Mouse (Mus musculus): ENCODE data around the gene Mei1.
"Not testable (repeated sequence)": the region's sequence is repeated elsewhere in the genome, so short reads cannot be mapped to it uniquely, and the experiment has no call there.

Mei1 gene

DNA sequence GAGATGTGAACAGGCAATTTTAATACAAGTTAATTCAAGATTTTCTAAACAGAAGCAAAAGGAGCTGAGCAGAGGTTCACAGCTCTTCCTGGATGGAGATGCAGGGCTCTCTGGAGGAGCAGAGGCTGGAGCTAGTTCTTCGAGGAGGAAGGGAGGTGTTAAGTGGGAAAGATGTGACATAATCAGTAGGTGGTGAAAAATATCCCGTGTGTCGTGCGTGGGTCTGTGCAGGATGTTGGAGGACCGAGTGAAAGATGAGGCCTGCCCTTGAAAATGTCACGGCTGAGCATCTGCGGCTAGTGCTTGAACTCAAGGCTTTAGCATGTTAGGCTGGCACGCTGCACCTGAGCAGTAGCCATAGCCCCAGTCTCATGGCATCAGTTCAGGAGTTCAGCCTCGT lies 15.8 kb downstream of the Mei1 start:
- no peak for DNase-seq (ENCODE audit: low spot score)

DNA sequence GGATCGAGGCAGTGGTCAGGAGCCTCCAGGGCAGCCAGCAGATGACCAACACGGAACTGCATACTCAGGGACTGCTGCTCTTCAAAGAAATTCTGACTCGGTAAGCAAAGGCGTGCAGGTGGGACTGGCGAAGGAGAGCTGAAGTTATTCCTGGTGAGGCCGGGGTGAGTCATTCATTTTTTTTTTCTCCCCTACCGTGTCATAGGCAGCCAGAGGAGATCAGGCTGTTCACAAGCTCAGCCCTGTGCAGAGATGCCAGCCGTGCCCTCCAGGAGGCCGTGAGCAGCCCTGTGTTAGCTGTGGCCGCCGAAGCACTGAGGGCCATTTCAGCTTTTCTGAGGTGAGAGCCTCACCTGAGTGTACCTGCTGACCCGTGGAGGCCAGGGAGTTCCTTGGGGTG lies 16.3 kb downstream of the Mei1 start:
- no peak for DNase-seq (ENCODE audit: low spot score)

DNA sequence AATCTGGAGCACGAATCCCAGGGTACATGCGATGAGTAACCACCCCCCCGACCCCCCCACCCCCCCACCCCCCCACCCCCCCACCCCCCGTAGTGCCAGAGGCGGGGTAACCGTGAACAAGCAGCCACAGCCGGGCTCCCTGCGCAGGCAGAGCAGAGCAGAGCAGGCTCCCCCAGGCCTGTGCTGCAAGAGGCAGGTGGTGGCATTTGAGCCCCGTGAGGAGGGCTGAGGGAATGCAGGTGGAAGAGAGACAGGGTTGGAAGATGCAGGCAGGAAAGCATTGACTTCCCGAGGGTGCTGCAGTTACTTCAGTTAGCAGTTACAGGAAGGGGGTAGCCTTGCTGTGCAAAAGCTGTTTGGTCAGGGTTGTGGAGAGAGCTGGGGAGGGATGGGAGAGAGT lies 17.5 kb downstream of the Mei1 start:
- no peak for DNase-seq (ENCODE audit: low spot score)

DNA sequence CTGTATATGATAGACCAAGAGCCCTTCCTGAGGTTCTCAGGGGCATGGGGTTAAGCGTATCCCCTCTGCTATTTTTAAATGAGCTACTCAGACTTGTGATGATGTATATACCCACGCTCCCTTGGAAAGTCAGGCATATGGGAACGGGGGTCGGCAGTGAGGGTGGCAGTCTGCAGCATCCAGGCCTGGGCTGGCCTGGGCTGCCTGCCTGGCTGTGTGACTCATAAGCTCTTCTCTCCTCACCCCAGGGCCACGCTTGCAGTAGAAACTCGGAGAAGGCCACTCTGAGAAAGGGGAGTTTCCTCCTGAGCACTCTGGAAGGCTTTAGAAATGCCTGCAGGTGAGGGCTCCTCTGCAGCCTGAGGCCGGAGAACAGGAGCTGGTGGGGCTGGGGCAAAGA lies 21.3 kb downstream of the Mei1 start:
- DNase-seq (ENCODE audit: low spot score): no peak

DNA sequence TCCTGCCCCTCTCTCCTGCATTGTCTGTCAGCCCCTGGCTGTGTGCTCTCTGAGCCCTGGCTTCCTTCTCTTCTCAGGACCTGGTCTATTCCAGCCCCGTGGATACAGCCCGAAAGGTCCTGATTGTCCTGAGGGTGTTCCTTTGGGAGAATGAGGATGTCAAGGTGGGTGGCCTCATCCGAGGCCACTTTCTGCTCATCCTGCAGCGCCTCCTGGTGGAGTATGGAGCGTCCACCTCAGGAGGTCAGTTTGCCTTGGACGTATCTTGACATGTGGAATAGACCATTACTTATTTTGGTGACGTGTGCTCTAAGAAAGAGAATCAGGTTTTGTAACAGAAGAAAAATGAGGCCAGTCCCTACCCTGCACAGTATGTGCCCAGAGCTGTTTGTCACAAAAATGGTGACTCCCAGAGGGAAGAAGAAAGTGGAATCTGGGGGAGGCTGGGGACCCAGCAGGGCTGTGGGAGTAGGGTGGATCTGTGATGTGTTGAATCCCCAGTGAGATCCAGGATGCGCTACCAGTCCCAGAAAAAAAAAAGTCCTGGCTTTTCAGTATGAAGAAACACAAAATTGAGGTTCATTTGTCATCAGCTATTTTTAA lies 37.3 kb downstream of the Mei1 start:
- DNase-seq (ENCODE audit: low spot score): peak; percentile 18

DNA sequence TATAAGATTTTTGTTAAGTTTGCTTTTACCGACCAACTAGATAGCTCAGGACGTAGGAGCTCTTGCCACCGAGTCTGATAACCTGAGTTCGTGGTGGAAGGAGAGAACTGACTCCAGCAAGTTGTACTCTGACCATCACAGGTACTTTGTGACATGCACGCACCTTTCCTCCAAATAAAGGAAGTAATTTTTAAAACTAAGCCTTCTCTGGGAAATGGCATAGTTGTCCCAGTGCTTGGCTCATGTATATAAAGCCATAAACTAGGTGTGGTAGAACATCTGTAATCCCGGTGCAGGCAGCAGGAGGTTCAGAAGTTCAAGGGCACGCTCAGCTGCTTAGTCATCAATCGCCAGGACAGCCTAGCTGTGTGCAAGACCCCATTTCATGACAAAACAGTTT lies 50.7 kb downstream of the Mei1 start:
- DNase-seq (ENCODE audit: low spot score): no peak

DNA sequence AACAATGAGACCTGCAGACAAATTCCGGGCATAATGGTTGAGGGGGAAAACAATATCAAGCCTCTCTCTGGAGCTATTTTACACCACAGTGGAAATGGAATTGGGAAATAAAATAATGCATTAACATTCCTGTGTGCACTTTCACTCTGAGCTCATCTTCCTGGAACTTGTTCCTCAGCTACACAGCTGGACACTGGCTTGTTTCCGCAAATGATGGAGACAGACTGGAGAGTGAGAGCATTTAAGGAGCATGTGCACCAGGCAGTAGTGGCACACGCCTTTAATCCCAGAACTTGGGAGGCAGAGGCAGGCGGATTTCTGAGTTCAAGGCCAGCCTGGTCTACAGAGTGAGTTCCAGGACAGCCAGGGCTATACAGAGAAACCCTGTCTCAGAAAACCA lies 56.9 kb downstream of the Mei1 start:
- DNase-seq (ENCODE audit: low spot score): not testable (repeated sequence)

DNA sequence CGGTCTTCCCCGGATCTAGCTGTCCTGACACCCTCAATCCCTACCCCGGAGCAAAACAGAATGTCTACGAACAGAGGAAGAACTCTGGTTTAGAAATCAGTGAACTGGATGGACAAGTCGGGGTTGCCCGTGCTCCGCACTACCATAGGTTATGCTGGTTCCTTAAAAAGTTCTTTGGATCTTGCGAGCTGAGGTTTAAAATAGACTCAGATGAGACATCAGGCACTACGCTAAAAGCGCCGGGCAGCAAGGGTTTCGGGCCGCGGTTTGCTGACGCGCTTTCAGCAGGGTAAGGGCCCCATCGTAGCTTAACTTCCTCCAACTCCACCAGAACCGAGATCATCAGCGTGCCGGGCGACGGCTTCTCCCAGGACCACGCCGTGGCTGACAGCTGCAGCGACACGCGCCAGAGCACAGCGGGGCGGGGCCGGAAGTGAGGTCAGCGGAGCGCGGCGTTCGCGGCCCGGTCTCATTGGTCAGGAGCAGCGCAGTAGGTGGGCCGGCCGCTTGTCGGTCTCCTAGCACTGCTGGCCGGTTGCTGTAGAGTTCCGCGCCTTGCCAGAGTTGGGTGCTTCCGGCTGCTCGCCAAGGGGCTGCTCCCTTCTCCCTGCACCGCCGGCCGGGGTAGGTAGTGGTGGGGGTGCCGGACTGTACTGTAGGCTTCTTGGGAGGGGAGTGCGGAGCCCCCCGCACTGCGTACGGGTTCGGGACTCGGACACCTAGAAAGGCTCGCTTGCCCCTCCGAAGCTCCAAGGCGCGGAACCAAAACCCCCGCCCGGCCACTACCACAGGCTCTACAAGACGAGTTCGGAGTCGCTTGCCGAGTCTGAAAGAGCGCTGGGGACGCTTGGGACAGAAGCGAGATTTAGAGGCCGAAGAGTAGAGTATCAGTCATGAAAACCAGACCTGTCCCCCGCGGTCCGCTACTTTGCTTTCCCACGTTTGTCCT lies 57.9 kb downstream of the Mei1 start, which contains the start of gene Ccdc134:
TSS of gene Ccdc134 (plus strand) at position 497 of the 949 bp plus-strand sequence.
- DNase-seq (ENCODE audit: low spot score): peak; percentile 92

DNA sequence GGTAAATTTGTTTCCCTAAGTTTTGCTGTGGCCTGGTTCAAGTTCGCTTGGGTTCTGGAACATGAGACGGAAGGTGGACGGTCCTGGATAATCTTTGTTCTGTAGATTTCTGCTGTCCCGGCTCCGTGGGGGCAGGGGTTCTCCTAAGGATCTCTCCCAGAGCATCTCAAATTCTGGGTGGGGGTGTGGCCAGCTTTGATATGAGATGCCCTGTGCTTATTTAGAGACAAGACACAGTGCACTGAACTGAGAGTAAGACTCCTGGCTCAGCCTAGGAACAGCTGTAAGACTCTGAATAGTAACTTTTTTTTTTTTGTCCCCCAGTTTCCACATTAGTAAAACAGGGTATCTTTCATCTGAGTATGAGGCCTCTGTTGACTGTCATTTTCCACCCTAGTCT lies 58.6 kb downstream of the Mei1 start:
- DNase-seq (ENCODE audit: low spot score): no peak

DNA sequence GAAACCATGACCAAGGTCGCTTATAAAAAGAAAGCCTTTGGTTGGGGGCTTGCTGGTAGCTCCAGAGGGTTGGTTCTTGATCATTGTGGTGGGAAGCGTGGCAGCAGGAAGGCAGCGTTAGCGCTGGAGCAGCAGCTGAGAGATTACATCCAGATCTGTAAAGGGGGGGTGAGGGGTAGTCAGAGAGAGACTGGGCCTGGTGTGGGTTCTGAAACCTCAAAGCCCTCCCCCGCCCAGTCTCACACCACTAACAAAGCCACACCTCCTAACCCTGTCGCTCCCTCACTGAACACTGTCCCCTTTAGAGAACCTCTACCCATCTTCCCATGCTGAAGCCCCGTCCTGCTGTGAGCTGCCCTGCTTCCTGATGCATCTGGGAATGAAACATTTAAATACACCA lies 60.8 kb downstream of the Mei1 start:
- DNase-seq (ENCODE audit: low spot score): no peak

DNA sequence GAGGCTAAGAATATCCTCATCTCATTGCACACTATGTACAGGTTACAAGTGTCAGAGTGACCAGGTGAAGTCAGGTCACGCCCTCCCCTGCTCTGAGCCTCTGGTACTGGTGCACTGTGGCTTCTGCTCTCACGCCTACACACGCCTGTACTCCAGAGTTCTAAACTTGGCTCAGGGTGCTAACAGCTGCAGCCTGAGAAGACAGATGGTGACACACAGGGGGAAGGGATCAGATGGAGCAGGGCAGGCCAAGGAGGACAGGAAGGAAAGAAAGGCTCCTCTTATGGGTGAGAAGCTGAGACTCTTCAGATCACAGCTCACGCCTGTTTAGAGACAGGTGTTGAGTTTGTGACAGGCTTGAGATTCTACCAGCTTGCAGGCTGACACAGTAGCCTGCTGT lies 65.6 kb downstream of the Mei1 start:
- DNase-seq (ENCODE audit: low spot score): no peak

DNA sequence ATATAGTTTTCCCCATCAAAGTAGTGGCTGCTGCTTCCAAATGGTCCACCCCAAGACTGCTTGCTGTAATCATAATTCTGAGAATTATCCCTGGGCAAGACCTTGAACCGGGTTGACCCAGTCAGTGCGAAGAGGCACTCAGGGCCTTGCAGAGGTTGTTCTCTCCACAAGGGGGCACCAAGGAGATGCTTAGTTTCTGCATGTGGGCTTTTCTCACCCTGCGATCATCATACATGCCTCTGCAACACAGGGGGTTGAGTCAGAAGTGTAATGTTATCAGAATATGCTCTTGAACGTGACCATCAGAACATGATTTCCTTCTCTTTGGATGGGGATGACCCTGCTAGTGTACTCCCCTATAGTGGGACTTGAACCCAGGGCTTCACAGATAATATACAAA lies 68.8 kb downstream of the Mei1 start:
- DNase-seq (ENCODE audit: low spot score): peak; percentile 71

DNA sequence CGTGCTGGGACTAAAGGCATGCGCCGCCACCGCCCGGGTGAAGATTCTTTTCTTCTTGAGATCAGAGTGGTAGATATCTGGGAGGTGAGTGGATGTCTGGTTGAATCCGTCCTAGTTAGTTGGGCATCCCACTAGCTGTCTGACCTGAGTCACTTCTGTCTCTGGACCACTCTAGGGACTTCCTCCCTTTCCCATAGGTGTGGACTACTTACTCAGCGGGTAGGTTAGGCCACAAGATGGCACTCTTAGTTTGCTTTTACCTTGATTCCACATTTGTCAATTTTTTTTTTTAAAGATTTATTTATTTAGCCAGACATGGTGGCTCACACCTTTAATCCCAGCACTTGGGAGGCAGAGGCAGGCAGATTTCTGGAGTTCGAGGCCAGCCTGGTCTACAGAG lies 69.4 kb downstream of the Mei1 start:
- no peak for DNase-seq (ENCODE audit: low spot score)

DNA sequence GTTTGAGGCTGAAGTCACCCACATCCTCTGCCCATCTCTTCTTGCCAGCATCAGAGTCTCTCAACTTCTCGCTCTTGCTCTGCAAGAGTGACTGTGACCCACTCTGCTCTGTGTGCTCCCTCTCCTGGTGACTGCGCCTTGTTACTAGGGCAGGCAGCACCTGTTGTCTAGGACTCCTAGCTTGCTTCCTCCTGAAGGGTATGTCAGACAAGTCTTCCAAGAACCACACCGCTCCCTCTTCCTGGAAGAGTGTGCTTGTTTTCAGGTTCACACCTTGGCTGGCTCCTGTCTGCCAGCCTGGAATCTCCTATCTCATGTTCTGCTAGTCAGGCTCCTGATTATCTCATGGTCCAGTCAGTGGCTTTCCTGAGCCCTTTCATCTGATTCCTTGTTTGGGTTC lies 70.6 kb downstream of the Mei1 start:
- no peak for DNase-seq (ENCODE audit: low spot score)

DNA sequence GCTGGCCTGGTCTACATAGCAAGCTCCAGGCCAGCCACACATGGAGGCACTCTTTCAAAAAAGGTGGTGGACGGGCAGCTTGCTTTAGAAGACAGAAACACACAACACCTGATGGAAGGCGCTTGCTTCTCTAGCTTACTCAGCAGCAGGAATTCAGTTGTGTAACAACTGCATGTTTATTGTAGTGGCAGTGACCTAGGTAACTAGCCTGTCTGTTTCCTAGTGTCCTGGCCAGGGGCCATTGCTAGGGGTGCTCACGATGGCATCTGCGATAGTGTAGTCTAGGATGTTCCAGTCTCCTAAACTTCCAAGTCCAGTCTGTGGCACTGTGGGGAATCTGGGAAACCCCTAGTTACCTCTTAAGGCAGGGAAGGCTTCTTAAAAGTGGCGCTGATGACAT lies 74.4 kb downstream of the Mei1 start:
- no peak for DNase-seq (ENCODE audit: low spot score)

DNA sequence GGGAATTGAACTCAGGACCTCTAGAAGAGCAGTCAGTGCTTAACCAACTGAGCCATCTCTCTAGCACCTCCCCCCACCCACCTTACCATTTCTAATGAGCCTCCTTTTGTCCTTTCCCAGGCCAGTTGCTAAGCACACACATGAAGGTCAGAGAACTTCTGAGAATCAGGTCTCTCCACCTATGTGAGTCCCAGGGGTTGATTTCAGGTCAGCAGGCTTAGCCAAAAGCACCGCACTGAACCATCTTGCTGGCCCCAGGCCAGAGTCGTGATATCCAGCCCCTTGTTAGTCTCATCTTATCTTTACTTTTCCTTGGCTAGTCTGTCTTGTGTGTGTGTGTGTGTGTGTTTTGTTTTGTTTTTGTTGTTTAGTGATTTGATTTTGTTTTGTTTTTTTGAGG lies 75.6 kb downstream of the Mei1 start:
- no peak for DNase-seq (ENCODE audit: low spot score)

DNA sequence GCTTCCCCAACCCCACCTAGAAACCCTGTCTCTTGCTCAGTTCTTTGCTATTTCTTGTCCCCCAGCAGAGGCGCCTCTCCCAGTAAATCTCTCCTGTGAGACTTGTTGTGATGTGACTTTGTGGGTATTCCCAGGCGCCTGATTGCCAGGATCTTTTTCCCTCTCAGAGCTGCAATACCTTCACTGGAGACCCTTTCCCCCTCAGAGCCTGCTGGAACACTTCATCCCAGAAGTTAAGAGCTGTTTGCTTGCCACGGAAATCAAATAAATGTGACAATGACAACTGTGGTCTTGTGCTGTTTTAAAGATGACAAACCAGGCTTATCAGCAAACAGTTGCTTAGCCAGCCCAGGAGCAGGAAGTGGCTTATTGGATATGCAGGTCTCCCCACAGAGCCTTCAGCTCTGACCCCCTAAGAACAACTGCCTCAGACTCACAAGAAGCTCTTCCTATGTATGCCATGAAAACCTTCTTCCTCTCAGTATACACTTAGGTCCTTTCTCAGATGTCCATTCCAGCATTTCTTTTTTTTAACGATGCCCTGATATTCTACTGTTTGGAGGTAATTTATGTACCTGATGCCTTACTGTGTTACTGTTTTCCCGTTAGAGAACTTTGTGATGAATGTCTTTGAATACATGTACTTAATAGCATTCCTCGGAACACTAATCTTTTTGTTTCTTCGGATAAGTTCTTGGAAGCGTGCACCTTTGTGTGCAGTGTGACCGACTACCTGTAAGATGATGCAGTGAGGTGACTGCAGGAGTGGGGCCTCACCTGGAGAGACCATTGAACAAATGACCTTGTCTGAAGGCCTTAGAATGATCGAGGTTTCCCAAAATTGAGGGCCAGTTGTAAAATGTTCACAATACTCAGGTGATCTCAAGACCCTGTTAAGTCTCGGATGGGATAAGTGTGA lies 76.3 kb downstream of the Mei1 start:
- DNase-seq (ENCODE audit: low spot score): no peak

DNA sequence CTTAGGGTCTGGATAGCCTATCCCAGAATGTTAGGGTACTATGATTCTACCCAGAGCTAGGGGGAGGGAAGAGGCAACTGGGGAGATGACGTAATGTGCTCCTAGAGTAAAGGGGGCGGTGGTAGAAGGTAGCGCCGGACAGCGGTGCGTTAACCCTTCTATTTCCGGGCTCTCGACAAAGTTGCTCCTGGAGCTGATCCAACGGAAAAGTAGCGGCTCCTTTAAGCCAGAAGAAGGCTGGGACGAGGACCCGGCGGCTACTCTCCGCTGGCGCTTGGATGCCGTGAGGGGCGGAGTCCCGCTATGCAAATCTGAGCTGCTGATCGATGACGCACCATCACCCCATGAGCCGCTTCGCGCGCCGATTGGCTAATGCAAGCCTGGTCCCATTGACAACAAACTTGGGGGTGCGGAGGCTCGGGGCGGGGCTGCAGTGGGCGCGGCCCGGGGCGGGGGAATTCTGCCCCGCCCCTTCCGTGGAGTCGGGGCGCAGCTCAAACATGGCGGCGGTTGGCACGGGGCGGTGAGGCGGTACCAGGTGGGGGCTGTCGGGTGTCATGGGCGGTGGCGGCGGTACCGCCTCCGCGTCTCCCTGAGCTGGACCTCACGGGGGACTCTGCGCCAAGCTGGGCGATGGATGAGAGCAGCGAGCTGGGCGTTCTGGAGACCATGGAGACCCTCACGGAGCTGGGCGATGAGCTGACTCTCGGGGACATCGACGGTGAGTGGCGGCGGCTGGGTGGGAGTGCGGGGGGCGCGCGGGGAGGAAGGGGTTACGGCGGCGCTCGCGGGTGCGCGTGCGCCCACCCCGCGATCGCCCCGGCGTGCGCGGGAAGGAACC lies 77.2 kb downstream of the Mei1 start, which contains the start of gene Srebf2:
TSS of gene Srebf2 (plus strand) at position 412 of the 841 bp plus-strand sequence.
- DNase-seq (ENCODE audit: low spot score): peak; percentile 96

DNA sequence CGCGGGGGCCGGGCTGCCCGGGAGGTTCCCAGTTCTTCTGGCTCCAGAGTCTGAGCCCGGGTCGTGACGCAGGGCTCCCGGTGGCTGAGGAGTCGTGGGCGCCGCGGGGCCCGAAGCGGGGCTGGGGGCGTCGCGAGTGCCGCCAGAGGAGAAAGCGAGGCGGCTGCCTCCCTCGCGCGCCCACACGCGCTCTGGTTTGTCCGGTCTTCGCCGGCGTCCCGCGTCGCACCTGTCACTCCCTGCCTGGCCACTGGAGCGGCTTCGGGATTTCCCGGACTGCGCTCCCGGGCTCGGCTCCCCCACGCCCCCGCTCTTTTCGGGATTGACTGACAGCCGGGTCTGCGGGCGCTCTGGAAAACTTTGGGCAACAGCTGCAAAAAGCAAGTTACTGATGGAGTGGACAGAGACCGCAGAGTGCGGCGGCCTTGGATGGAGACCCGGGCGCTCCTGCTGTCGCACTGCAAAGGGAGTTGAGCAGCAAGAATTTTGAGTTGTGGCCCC lies 77.9 kb downstream of the Mei1 start:
- no peak for DNase-seq (ENCODE audit: low spot score)

DNA sequence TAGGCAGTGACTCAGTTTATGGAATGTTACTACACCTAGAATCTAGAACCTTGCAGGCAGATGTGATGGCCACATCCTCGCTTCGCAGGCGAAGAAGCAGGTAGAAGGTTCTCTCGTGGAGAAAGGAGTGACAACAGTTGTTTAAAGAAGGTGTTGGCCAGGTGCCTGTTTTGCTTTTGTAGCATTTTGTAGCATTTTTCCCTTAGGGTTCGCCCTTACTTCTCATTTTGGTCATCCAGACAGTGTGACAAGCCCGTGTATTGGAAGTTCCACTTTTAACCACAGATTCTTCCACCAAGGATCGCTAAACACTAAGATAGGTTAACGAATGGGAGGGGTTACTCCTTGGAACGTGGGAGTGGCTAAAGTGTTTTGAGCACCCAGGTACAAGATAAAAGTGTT lies 78.7 kb downstream of the Mei1 start:
- no peak for DNase-seq (ENCODE audit: low spot score)

DNA sequence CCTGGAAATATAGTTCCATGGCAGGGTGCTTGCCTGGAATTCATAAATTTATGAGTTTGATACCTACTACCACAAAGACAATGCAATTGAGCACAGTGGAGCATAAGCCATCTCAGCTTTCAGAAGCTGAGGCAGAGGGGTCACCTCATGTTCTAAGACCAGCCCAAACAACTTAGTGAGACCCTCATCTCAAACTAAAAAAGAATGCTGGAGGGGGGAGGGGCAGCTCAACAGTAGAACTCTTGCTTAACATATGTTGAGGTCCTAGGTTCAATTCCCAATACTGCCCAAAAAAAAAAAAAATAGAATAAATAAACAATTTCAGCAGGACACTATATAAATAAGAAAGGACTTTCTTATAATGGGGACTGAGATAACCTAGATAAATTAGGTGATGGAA lies 80.2 kb downstream of the Mei1 start:
- DNase-seq (ENCODE audit: low spot score): no peak

Measured in layer of hippocampus, adult 9-10 months (tissue).